Mouse (Mus musculus) lung, embryonic 15.5 days (tissue): ENCODE measurements at regions not wholly inside any gene's neighbourhood (a gene's known extent, or its start where the extent isn't known, plus 50 kb on each side); places are given as distances from the start of the nearest gene placed in this dataset.
A peak's percentile ranks its signal among the peaks of the same experiment; 100 is the strongest.

Experiments used
- ATAC-seq: fragments of 200-750 bp; cut with Nextera tagmentation; 2 replicates; pipeline ENCODE4 v1.8.0; 2017; ENCODE audit warnings: moderate number of reproducible peaks, borderline replicate concordance; ENCODE audit not compliant: low FRiP score, low TSS enrichment; ENCODE audit errors: extremely low read depth
- H3K27ac ChIP-seq: fragments of 300-500 bp; sonication (generic); 2 replicates; pipeline ENCODE4 v1.5.1; 2015; ENCODE audit warnings: moderate library complexity, mild to moderate bottlenecking, inconsistent platforms
- H3K27me3 ChIP-seq: fragments of 300-500 bp; sonication (generic); 2 replicates; pipeline ENCODE4 v1.6.1; 2015; ENCODE audit warnings: inconsistent platforms
- H3K36me3 ChIP-seq: fragments of 300-500 bp; sonication (generic); 2 replicates; pipeline ENCODE4 v1.6.1; 2015; ENCODE audit warnings: inconsistent platforms
- H3K4me1 ChIP-seq: fragments of 300-500 bp; sonication (generic); 2 replicates; pipeline ENCODE4 v1.6.1; 2015; ENCODE audit warnings: inconsistent platforms
- H3K4me2 ChIP-seq: fragments of 300-500 bp; sonication (generic); 2 replicates; pipeline ENCODE4 v1.6.1; 2015; ENCODE audit warnings: inconsistent platforms, mild to moderate bottlenecking, moderate library complexity
- H3K4me3 ChIP-seq: fragments of 300-500 bp; sonication (generic); 2 replicates; pipeline ENCODE4 v1.5.1; 2015; ENCODE audit warnings: mild to moderate bottlenecking, inconsistent platforms
- H3K9ac ChIP-seq: fragments of 300-500 bp; sonication (generic); 2 replicates; pipeline ENCODE4 v1.6.1; 2015; ENCODE audit warnings: inconsistent platforms
- H3K9me3 ChIP-seq: fragments of 300-500 bp; sonication (generic); 2 replicates; pipeline ENCODE4 v1.6.1; 2016; ENCODE audit warnings: inconsistent platforms
- WGBS: fragments of 180-500 bp; shearing (Covaris S2); methylation state at CpG from one replicate; pipeline ENCODE4 v1.1.7; 2015; 5-methylcytosine and 5-hydroxymethylcytosine counted together

- no peak for ATAC-seq
- Histone ChIP-seq H3K36me3 (no peaks in the 10 kb centered on the region), H3K4me2 (no peak overlapping the region), H3K27me3 (no peaks in the 10 kb centered on the region), H3K4me3 (no peak overlapping the region), H3K9ac (no peak overlapping the region), H3K27ac (no peak overlapping the region), H3K9me3 (no peaks in the 10 kb centered on the region), H3K4me1 (no peaks in the 10 kb centered on the region)
- 86% methylated on average over 4 of the region's 4 CpGs for WGBS
These were observed 79.1 kb downstream of the Ifi44 start for GRCm38 (mm10) chr3:151670628-151671027.

- Histone ChIP-seq H3K36me3 (no peaks in the 10 kb centered on the region), H3K27ac (no peak overlapping the region), H3K9me3 (no peaks in the 10 kb centered on the region), H3K9ac (no peak overlapping the region), H3K27me3 (no peaks in the 10 kb centered on the region), H3K4me2 (no peak overlapping the region), H3K4me3 (no peak overlapping the region), H3K4me1 (no peaks in the 10 kb centered on the region)
- no peak for ATAC-seq
- 83% methylated on average over 5 of the region's 5 CpGs for whole genome bisulfite sequencing
These were observed 96.5 kb downstream of the Ifi44 start for GRCm38 (mm10) chr3:151653298-151653697.

GRCm38 (mm10) chr3:151651524-151651923 is 98.2 kb downstream of the Ifi44 start:
- no peak for ATAC-seq
- Histone ChIP-seq H3K9ac (no peak overlapping the region), H3K4me2 (no peak overlapping the region), H3K27me3 (no peaks in the 10 kb centered on the region), H3K4me3 (no peak overlapping the region), H3K9me3 (no peaks in the 10 kb centered on the region), H3K36me3 (no peaks in the 10 kb centered on the region), H3K27ac (no peak overlapping the region), H3K4me1 (no peaks in the 10 kb centered on the region)
- WGBS: 90% methylated on average over 7 of the region's 7 CpGs

DNA sequence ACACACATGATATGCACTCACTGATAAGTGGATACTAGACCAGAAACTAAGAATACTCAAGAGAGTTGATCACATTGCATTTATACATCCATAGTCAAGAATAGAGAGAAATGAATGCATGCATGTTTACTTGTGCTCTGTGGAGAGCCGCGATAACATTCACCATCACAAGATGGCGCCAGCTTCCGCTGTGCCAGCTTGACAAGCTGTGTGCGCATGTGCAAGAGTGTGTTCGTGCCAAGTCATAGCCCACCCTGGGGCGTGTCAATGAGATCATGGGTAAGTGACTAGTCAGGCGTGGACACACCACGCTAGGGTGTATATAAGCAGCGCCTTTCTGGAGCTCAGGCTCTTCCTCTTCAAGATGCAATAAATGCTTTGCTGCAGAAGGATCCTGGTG is 102.1 kb downstream of the Ifi44 start:
- Histone ChIP-seq H3K4me3 (no peak overlapping the region), H3K4me2 (no peak overlapping the region), H3K27ac (no peak overlapping the region), H3K4me1 (no peaks in the 10 kb centered on the region), H3K36me3 (no peaks in the 10 kb centered on the region), H3K9me3 (no peaks in the 10 kb centered on the region), H3K27me3 (no peaks in the 10 kb centered on the region), H3K9ac (no peak overlapping the region)
- ATAC-seq: no peak
- 68% methylated on average over 10 of the region's 10 CpGs for WGBS

DNA sequence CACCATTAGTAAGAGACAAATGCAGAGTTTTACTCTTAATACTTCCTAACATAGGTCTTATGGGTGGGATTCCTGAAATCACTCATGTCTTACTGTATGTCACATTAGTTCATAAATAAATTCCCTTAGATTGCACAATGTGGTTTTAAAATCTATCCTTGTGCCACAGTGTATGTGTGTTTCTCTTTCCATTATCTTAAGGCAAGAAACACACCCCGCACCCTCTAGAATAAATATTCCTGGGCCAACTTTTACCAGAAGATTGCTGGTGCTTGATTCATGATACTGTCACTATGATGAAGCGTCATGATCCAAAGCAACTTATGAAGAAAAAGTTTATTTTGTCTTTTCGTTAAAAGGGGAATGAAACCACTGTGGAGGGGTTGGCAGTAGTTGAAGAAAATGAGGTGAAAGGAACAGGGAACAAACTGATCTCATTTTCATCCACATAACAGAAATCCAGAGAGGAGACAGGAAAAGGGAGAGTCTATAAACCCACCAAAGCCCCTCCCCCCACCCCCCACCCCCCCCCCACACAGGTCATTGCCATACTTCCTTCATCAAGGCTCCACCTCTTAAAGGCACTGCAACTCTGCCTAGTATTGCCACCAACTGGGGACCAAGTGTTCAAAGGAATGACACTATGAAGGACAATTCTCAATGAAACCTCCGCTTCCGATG is 110.2 kb downstream of the Ifi44 start:
- no peak overlapping the region for H3K9ac ChIP-seq
- no peaks in the 10 kb centered on the region for H3K36me3 ChIP-seq
- H3K9me3 ChIP-seq: no peaks in the 10 kb centered on the region
- H3K27ac ChIP-seq: no peak overlapping the region
- no peak overlapping the region for H3K4me2 ChIP-seq
- WGBS: 66% methylated on average over 5 of the region's 5 CpGs
- H3K27me3 ChIP-seq: no peaks in the 10 kb centered on the region
- H3K4me1 ChIP-seq: no peaks in the 10 kb centered on the region
- ATAC-seq: peak; percentile 80
- no peak overlapping the region for H3K4me3 ChIP-seq

DNA sequence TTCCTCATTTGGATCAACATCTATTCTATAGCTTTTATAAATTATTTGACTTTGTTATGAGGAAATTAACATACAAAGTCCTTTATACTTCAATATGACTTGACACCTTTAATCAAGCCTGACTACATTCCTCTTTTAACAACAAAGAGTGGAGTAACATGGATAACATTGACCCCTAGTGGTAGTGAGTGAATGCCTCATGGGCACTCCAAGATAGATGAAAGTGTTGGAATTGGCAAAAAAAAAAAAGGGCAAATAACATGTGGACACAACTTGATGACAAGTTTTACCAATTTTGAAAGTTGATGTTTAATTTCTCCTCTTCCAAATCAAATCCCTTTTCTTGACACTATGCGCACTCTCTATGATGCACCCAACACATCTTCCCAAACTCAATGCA is 111.4 kb downstream of the Ifi44 start:
- H3K4me3 ChIP-seq: no peak overlapping the region
- H3K36me3 ChIP-seq: no peaks in the 10 kb centered on the region
- no peaks in the 10 kb centered on the region for H3K27me3 ChIP-seq
- WGBS: 96% methylated on average over 1 of the region's 1 CpGs
- no peaks in the 10 kb centered on the region for H3K4me1 ChIP-seq
- no peak for ATAC-seq
- no peak overlapping the region for H3K4me2 ChIP-seq
- no peak overlapping the region for H3K27ac ChIP-seq
- H3K9ac ChIP-seq: no peak overlapping the region
- no peaks in the 10 kb centered on the region for H3K9me3 ChIP-seq

GRCm38 (mm10) chr3:151610954-151611353 is 138.8 kb downstream of the Ifi44 start:
- Histone ChIP-seq H3K9me3 (no peaks in the 10 kb centered on the region), H3K27me3 (no peaks in the 10 kb centered on the region), H3K4me2 (no peak overlapping the region), H3K4me1 (no peaks in the 10 kb centered on the region), H3K27ac (no peak overlapping the region), H3K4me3 (no peak overlapping the region), H3K36me3 (no peaks in the 10 kb centered on the region), H3K9ac (no peak overlapping the region)
- ATAC-seq: no peak
- 75% methylated on average over 4 of the region's 4 CpGs for WGBS

DNA sequence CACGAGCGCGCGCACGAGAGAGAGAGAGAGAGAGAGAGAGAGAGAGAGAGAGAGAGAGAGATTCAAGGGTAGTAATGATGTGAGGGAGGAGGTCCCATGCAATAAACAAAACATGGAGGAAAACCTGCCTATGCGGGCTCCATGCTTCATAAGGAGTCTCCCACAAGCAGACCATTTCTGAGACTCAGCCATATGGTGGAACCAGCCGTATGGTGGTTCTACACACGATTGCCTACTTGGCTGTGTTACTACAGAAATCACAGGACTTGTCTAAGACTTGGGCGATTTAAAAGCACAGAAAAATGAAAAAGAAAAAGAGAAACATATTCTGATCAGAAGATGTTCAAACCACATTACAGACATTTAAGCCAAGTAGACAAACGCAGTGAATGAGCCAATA is 142.1 kb downstream of the Ifi44 start:
- no peak overlapping the region for H3K4me2 ChIP-seq
- H3K27me3 ChIP-seq: no peaks in the 10 kb centered on the region
- no peaks in the 10 kb centered on the region for H3K36me3 ChIP-seq
- H3K4me1 ChIP-seq: no peaks in the 10 kb centered on the region
- no peak overlapping the region for H3K4me3 ChIP-seq
- H3K9ac ChIP-seq: no peak overlapping the region
- 85% methylated on average over 10 of the region's 10 CpGs for WGBS
- no peak overlapping the region for H3K27ac ChIP-seq
- H3K9me3 ChIP-seq: no peaks in the 10 kb centered on the region
- ATAC-seq: no peak

- no peaks in the 10 kb centered on the region for H3K9me3 ChIP-seq
- no peaks in the 10 kb centered on the region for H3K27me3 ChIP-seq
- ATAC-seq: no peak
- H3K36me3 ChIP-seq: no peaks in the 10 kb centered on the region
- H3K4me3 ChIP-seq: no peak overlapping the region
- H3K4me1 ChIP-seq: no peaks in the 10 kb centered on the region
- no peak overlapping the region for H3K27ac ChIP-seq
- H3K4me2 ChIP-seq: no peak overlapping the region
- no peak overlapping the region for H3K9ac ChIP-seq
- WGBS: 18% methylated on average over 4 of the region's 4 CpGs
These were observed 146.4 kb downstream of the Ifi44 start for GRCm38 (mm10) chr3:151603371-151603770.
